Mouse (Mus musculus) liver, embryonic 14 days (tissue): Measurements from ENCODE around the gene Thsd1. TPM values are rescaled to one million over a fixed set of nuclear protein-coding genes. Genes with fewer than 3 reads are reported as not detected.

Source experiments
- polyA plus RNA-seq: library from polyadenylated mRNA; depleted of rRNA; stranded (reverse); fragments of >200 nt; gene quantifications from 2 replicates; pipeline ENCODE4 v1.2.3, GENCODE M21; 2012; rRNA removed

Thsd1 gene
- 0.88 and 1.0 TPM in 2 replicates for polyA plus RNA-seq

DNA sequence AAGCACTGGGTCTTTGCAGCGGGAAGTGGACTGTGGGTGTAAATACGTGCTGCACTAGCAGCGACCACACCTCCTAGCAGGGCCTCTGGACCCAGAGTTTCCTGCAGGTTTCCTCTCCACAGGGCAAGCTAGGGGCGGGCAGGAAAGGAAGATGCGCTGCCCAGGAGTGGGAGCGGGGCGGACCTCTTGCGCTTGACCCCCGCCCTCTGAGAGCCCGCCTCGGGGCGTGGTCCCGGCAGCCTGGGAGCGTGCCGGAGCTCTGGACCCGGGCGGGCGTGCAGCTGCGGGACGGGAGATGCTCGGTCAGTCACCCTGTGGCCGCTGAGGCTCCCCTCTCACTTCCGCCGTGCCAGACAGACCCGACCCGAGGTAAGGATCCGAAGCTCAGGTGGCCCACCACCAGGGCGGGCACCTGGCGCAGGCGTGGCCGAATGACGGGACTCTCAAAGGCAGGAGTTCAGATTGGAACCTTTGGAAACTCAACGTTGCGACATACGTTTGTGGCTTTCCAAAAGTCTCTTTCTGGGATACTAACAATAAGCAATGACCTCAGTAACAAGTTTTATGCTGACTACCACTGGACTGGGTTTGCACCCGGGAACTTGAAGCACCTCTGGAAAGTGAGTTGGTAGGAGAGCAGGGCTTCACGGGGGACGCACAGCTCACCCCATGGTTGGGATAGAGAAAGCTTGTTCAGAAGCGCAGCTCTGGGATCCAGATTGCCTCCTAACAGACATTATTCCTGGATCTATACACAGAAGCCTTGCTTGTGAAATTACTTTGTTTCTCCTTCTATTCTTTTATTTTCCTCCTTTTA is at the start of gene Thsd1:
Gene Thsd1, plus strand, starts transcription at position 253 of the 817 bp plus-strand sequence.

DNA sequence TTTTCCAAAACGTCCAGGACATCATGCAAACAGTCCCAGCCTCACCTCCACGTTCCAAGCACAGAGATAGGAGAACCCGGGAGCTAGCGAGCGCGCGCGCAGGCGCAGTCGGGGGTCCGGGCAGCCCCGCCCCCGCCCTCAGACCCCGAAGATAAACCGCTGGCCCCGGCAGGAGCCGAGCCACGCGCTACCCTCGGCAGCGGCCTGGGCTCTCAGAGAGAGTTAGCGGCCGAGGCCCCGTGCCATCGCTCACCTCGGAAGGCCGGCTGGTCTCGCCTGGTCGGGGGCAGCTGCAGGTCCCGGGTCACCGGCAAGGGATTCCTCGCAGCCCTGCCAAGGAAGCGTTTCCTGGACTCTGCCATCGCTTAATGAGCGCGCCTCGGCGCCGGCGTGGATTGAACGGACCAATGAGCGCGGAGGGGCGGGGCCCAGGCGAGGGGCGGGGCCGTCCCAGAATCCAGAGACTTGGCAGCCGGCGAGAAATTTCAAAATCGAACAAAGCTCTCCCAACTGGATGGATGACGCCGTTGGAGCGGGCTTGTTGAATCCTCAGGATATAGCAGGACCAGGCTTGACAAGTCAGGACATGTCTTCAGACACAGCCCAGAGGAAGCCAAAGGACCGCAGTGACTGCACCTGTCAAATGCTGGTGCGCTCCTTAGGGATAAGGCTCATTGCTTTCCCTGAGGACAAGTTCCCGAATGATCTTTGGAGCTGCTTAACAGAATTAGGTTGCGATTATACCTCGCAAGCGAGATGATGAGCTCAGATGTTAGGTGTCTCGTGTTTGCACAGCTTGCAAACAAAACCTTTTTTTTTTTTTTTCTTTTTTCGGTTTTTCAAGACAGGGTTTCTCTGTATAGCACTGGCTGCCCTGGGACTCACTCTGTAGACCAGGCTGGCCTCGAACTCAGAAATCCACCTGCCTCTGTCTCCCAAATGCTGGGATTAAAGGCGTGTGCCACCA is 41.4 kb upstream of the Thsd1 start, which contains the start of gene Ckap2:
Gene Ckap2, minus strand, starts transcription at position 389 of the 967 bp plus-strand sequence.

DNA sequence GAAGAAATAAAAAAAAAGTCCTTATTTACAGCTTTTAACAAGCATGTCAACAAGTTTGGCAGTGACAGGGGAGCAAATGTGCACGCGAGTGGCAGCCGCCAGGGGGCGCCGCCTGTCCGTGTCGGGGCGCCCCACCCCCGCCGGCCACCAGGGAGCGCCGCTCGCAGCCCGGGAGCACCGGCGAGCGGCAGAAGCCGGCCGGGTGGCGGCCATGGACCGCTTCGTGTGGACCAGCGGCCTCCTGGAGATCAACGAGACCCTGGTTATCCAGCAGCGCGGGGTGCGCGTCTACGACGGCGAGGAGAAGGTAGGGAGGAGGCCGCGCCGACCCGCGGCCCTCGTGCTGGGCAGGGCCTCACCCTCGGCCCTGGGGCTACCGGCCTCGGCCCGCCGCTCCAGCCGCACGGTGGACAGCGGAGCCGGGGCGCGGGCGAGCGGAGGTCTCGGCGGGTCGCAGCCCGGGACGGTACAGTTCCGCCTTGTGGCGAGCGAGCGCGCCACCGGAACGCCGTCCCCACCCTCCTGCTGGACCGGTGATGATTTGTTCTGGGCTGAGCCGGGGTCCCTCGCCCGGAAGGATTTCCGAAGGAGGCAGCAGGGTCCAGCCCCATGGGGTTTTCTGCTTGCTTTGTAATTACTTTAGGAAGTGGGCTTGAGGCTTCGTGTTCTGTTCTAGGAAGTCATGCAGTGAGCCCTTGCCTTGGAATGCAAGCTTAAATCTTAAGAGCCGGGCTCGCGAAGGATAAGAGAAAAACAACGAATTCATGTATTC is 34.3 kb upstream of the Thsd1 start, which contains the start of gene Vps36:
Gene Vps36, plus strand, starts transcription at position 150 of the 772 bp plus-strand sequence.

DNA sequence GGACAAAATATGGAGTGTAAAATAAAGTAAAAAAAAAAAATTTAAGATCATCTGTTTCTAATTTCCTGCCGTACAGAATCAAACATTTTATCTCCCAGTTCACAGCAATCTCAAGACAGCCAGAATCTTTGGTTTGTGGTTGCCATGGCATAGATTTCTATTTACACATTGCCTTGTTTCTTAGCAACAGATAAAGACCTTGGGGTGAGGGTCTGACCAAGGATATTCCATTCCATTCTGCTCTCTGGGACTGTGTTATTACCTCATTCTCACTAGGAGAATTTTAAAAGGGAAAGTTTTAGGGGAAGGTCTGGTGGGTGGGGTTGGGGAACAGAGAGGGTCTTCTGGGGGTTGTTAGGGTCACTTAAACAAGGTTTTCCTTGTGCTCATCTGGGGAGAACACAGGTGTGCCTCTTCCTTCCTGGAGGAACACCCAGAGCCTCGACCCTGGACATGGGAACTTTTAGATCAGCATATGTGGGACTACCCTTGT is 55.9 kb downstream of the Thsd1 start, which contains the start of gene Tpte:
Gene Tpte, plus strand, starts transcription at position 443 of the 493 bp plus-strand sequence.

Other genes with a start within 250 kb of the Thsd1 start
- 8.5 and 9.9 TPM in 2 replicates for gene Atp7b, start 167.0 kb upstream of the Thsd1 start, polyA plus RNA-seq
- 3.2 and 3.6 TPM in 2 replicates for gene Alg11, start 166.6 kb upstream of the Thsd1 start, polyA plus RNA-seq
- 0.03 TPM in 2 replicates for gene Nek5, start 102.3 kb upstream of the Thsd1 start, polyA plus RNA-seq
- gene Nek3, start 60.9 kb upstream of the Thsd1 start, polyA plus RNA-seq, result 1.9 and 2.2 TPM in 2 replicates
- gene Ckap2, start 41.5 kb upstream of the Thsd1 start, polyA plus RNA-seq, result 23.0 and 23.4 TPM in 2 replicates
- gene Vps36, start 34.5 kb upstream of the Thsd1 start, polyA plus RNA-seq, result 5.3 and 6.0 TPM in 2 replicates
- gene Tpte, start 56.1 kb downstream of the Thsd1 start, polyA plus RNA-seq, result not detected in 2 replicates
- gene Slc25a15, start 171.3 kb downstream of the Thsd1 start, polyA plus RNA-seq, result 8.6 and 10.3 TPM in 2 replicates
- gene Mrps31, start 184.0 kb downstream of the Thsd1 start, polyA plus RNA-seq, result 13.7 and 14.9 TPM in 2 replicates